In genomic region chr2:118745915-118746901, GRCm38 (mm10) we compare ENCODE assay signal across 8 mouse cellular contexts. TPM values are rescaled to one million over a fixed set of nuclear protein-coding genes. Genes with fewer than 3 reads are reported as not detected.
DNase-seq lines count a peak whose midpoint lies in the region; ATAC-seq and TF ChIP-seq lines count a peak whose summit lies in the region.

No protein-coding gene starts in this region.

- DNase-seq in right cerebral cortex, postnatal 25 days = peak; percentile 42
- DNase-seq in right cerebral cortex, postnatal 36 days (ENCODE audit: low spot score in 2 of 2) = no peak
- no peak for DNase-seq in forebrain, embryonic 14.5 days (ENCODE audit: low spot score)
- peak; percentile 49 for DNase-seq in lung, postnatal 10 days
- peak in 1 of 2 experiments; percentile 36 for DNase-seq in spleen, adult 2 months (ENCODE audit: low read depth in 1 of 2, low spot score in 2 of 2)
- no peak for DNase-seq in layer of hippocampus, adult 11-12 months (ENCODE audit: low spot score)

- H3K9me3 ChIP-seq in forebrain, embryonic 14.5 days (replicated peaks; ENCODE audit: control insufficient read depth, low read length) = no peaks in the 10 kb centered on the region
- no peaks in the 10 kb centered on the region for H3K9me3 ChIP-seq in intestine, embryonic 16.5 days (ENCODE audit: control insufficient read depth, low read length)

- TF ChIP-seq CTCF in spleen, adult 2 months (IDR thresholded peaks at IDR 0.05; ENCODE audit: extremely low read depth, insufficient read depth, insufficient read length, insufficient replicate concordance) = no peak

- peak overlapping the region; percentile 65 for H3K27ac ChIP-seq in brown adipose tissue, adult 24 weeks (replicated peaks; ENCODE audit: low read depth, low read length)
- H3K27ac ChIP-seq in forebrain, embryonic 14.5 days (ENCODE audit: low read depth, low read length) = peak overlapping the region; percentile 63
- H3K27ac ChIP-seq in intestine, embryonic 16.5 days (ENCODE audit: low read length) = peak overlapping the region; percentile 21; the same call in 1 of the 2 replicates
- peak overlapping the region; percentile 33; the same call in 1 of the 2 replicates for H3K27ac ChIP-seq in spleen, adult 2 months (ENCODE audit: insufficient read depth, low read length)

- peak overlapping the region; percentile 95 for H3K4me3 ChIP-seq in brown adipose tissue, adult 24 weeks (ENCODE audit: insufficient read depth, low read depth, low read length)
- peak overlapping the region; percentile 81 for H3K4me3 ChIP-seq in forebrain, embryonic 14.5 days (ENCODE audit: low read depth, low read length)
- H3K4me3 ChIP-seq in intestine, embryonic 16.5 days (ENCODE audit: low read length) = peak overlapping the region; percentile 86
- H3K4me3 ChIP-seq in spleen, adult 2 months (ENCODE audit: extremely low read depth, insufficient read depth, insufficient read length) = peak overlapping the region; percentile 95

- H3K36me3 ChIP-seq in forebrain, embryonic 14.5 days (ENCODE audit: control insufficient read depth, insufficient read depth, low read length) = no peaks in the 10 kb centered on the region; the same call in 1 of the 2 replicates
- H3K36me3 ChIP-seq in intestine, embryonic 16.5 days (ENCODE audit: control insufficient read depth, insufficient read depth, low read length) = 0 out of 2 replicates have a peak, but pooled peaks cover 4% of the 10 kb centered on the region
- H3K36me3 ChIP-seq in spleen, adult 2 months (ENCODE audit: control insufficient read depth, insufficient read depth, low read length) = no peaks in the 10 kb centered on the region; the same call in 1 of the 2 replicates

- peak overlapping the region; percentile 89 for H3K9ac ChIP-seq in forebrain, embryonic 14.5 days (ENCODE audit: low read length)
- peak overlapping the region; percentile 89 for H3K9ac ChIP-seq in intestine, embryonic 16.5 days (ENCODE audit: low read depth, low read length)

- no peak for TF ChIP-seq POLR2A in spleen, adult 2 months (IDR thresholded peaks at IDR 0.05; ENCODE audit: low read depth, low read length)

- peak overlapping the region; percentile 96 for H3K4me2 ChIP-seq in forebrain, embryonic 14.5 days (ENCODE audit: low read length)
- peak overlapping the region; percentile 96 for H3K4me2 ChIP-seq in intestine, embryonic 16.5 days (ENCODE audit: low read depth, low read length)

- ATAC-seq in forebrain, embryonic 14.5 days = peak; percentile 41
- peak; percentile 53 for ATAC-seq in intestine, embryonic 16.5 days

- peaks cover 2% of the 10 kb centered on the region; the same call in 1 of the 2 replicates for H3K27me3 ChIP-seq in forebrain, embryonic 14.5 days (replicated peaks; ENCODE audit: control insufficient read depth, insufficient read depth, low read length)
- peaks cover 8% of the 10 kb centered on the region; the same call in 1 of the 2 replicates for H3K27me3 ChIP-seq in intestine, embryonic 16.5 days (replicated peaks; ENCODE audit: control insufficient read depth, insufficient read depth, low read length)
- H3K27me3 ChIP-seq in spleen, adult 2 months (ENCODE audit: control insufficient read depth, insufficient read depth, low read length) = no peaks in the 10 kb centered on the region

- H3K4me1 ChIP-seq in brown adipose tissue, adult 24 weeks (ENCODE audit: control insufficient read depth, insufficient read depth, insufficient read length, low read length) = peaks cover 5% of the 10 kb centered on the region; the same call in 1 of the 2 replicates
- H3K4me1 ChIP-seq in forebrain, embryonic 14.5 days (ENCODE audit: control insufficient read depth, insufficient read depth, low read length) = peaks cover 19% of the 10 kb centered on the region; the same call in 1 of the 2 replicates
- H3K4me1 ChIP-seq in intestine, embryonic 16.5 days (ENCODE audit: control insufficient read depth, insufficient read depth, low read length) = peaks cover 16% of the 10 kb centered on the region
- peaks cover 13% of the 10 kb centered on the region for H3K4me1 ChIP-seq in spleen, adult 2 months (ENCODE audit: control insufficient read depth, insufficient read depth, insufficient read length)

- WGBS in forebrain, embryonic 14.5 days = under 1% methylated on average over 98 of the region's 113 CpGs
- WGBS in intestine, embryonic 16.5 days = under 1% methylated on average over 98 of the region's 113 CpGs
- 2% methylated on average over 81 of the region's 113 CpGs for WGBS in spleen, adult 2 months

RNA-seq across cellular contexts. Expression of gene Inafm2, which starts 0.7 kb away (rescaled TPM):
- 41.7 and 48.7 TPM in 2 replicates for polyA plus RNA-seq in brown adipose tissue, adult 24 weeks (2012; ENCODE audit: insufficient read depth, insufficient read length, missing spikeins)
- 32.1 and 33.7 TPM in 2 replicates for polyA plus RNA-seq in forebrain, embryonic 14.5 days (2014; fragmentation: Nextera tagmentation; extraction: Ambion mirVana)
- polyA plus RNA-seq in intestine, embryonic 16.5 days (2015; fragmentation: Nextera tagmentation; extraction: Ambion mirVana) = 21.9 and 24.1 TPM in 2 replicates
- polyA plus RNA-seq in spleen, adult 2 months (2012; rRNA removed) = 8.7 and 12.1 TPM in 2 replicates

RNA-seq across cellular contexts. Expression of gene Ccdc9b, which starts 16.3 kb away (rescaled TPM):
- 4.0 and 4.8 TPM in 2 replicates for polyA plus RNA-seq in brown adipose tissue, adult 24 weeks (2012; ENCODE audit: insufficient read depth, insufficient read length, missing spikeins)
- polyA plus RNA-seq in forebrain, embryonic 14.5 days (2014; fragmentation: Nextera tagmentation; extraction: Ambion mirVana) = 1.0 and 1.2 TPM in 2 replicates
- polyA plus RNA-seq in intestine, embryonic 16.5 days (2015; fragmentation: Nextera tagmentation; extraction: Ambion mirVana) = 0.93 and 1.2 TPM in 2 replicates
- polyA plus RNA-seq in spleen, adult 2 months (2012; rRNA removed) = 2.6 and 3.1 TPM in 2 replicates

RNA-seq across cellular contexts. Expression of gene Plcb2, which starts 18.0 kb away (rescaled TPM):
- polyA plus RNA-seq in brown adipose tissue, adult 24 weeks (2012; ENCODE audit: insufficient read depth, insufficient read length, missing spikeins) = 0.67 and 0.71 TPM in 2 replicates
- 0.48 and 0.57 TPM in 2 replicates for polyA plus RNA-seq in forebrain, embryonic 14.5 days (2014; fragmentation: Nextera tagmentation; extraction: Ambion mirVana)
- 0.99 and 1.3 TPM in 2 replicates for polyA plus RNA-seq in intestine, embryonic 16.5 days (2015; fragmentation: Nextera tagmentation; extraction: Ambion mirVana)
- polyA plus RNA-seq in spleen, adult 2 months (2012; rRNA removed) = 37.0 and 41.7 TPM in 2 replicates

RNA-seq across cellular contexts. Expression of gene Phgr1, which starts 26.4 kb away (rescaled TPM):
- not detected in 2 replicates for polyA plus RNA-seq in brown adipose tissue, adult 24 weeks (2012; ENCODE audit: insufficient read depth, insufficient read length, missing spikeins)
- polyA plus RNA-seq in forebrain, embryonic 14.5 days (2014; fragmentation: Nextera tagmentation; extraction: Ambion mirVana) = not detected in 2 replicates
- 66.6 and 66.9 TPM in 2 replicates for polyA plus RNA-seq in intestine, embryonic 16.5 days (2015; fragmentation: Nextera tagmentation; extraction: Ambion mirVana)
- 0.28 and 0.36 TPM in 2 replicates for polyA plus RNA-seq in spleen, adult 2 months (2012; rRNA removed)

RNA-seq across cellular contexts. Expression of gene Disp2, which starts 33.3 kb away (rescaled TPM):
- polyA plus RNA-seq in brown adipose tissue, adult 24 weeks (2012; ENCODE audit: insufficient read depth, insufficient read length, missing spikeins) = 0.32 and 0.38 TPM in 2 replicates
- 18.0 and 24.5 TPM in 2 replicates for polyA plus RNA-seq in forebrain, embryonic 14.5 days (2014; fragmentation: Nextera tagmentation; extraction: Ambion mirVana)
- polyA plus RNA-seq in intestine, embryonic 16.5 days (2015; fragmentation: Nextera tagmentation; extraction: Ambion mirVana) = 2.2 and 2.3 TPM in 2 replicates
- 0.09 and 0.14 TPM in 2 replicates for polyA plus RNA-seq in spleen, adult 2 months (2012; rRNA removed)

Comparison
In these comparisons a context has a peak if more than half of its experiments do, and no peak if none do; other contexts are left out.
1. DNase-seq: peak in right cerebral cortex, postnatal 25 days (single experiment) and lung, postnatal 10 days (single experiment); none in right cerebral cortex, postnatal 36 days (0 of 2), forebrain, embryonic 14.5 days (single experiment) and layer of hippocampus, adult 11-12 months (single experiment).
2. RNA of gene Plcb2, which starts 18.0 kb away (polyA plus RNA-seq): 37.0 to 41.7 TPM in spleen, adult 2 months; 0.99 to 1.3 TPM in intestine, embryonic 16.5 days, 0.67 to 0.71 TPM in brown adipose tissue, adult 24 weeks and 0.48 to 0.57 TPM in forebrain, embryonic 14.5 days; every median in the first group is over 10 times any median in the second.
3. Peak in every context shown above with its lines, with median percentiles within 50 percentile points of each other: H3K27ac ChIP-seq and H3K4me3 ChIP-seq.